Mouse (Mus musculus) retina, postnatal 1 day (tissue): ENCODE results near the gene Zfp37.
"Not testable (repeated sequence)": the region's sequence is repeated elsewhere in the genome, so short reads cannot be mapped to it uniquely, and the experiment has no call there.

Experiments
- DNase-seq: peaks from one replicate; pipeline ENCODE4 v3.0.0-alpha.2; 2012

Zfp37 gene

GRCm38 (mm10) chr4:62230769-62231168 is at the start of gene Zfp37:
TSS of gene Zfp37 (minus strand) at chr4:62231047.
- peak; percentile 20 for DNase-seq

- DNase-seq, result peak; percentile 16
These were observed 47.2 kb upstream of the Zfp37 start for GRCm38 (mm10) chr4:62278081-62278480.

- DNase-seq, result no peak
These were observed 46.4 kb upstream of the Zfp37 start for GRCm38 (mm10) chr4:62277222-62277621.

GRCm38 (mm10) chr4:62276642-62277041 is 45.8 kb upstream of the Zfp37 start:
- DNase-seq, result no peak

GRCm38 (mm10) chr4:62274841-62275536 is 44.1 kb upstream of the Zfp37 start:
- peak; percentile 87 for DNase-seq

GRCm38 (mm10) chr4:62273916-62274315 is 43.1 kb upstream of the Zfp37 start:
- no peak for DNase-seq

- DNase-seq, result no peak
These were observed 41.8 kb upstream of the Zfp37 start for GRCm38 (mm10) chr4:62272696-62273095.

- no peak for DNase-seq
These were observed 36.3 kb upstream of the Zfp37 start for GRCm38 (mm10) chr4:62267101-62267500.

GRCm38 (mm10) chr4:62266016-62266415 is 35.2 kb upstream of the Zfp37 start:
- DNase-seq, result not testable (repeated sequence)

- DNase-seq, result no peak
These were observed 34.4 kb upstream of the Zfp37 start for GRCm38 (mm10) chr4:62265154-62265836.

GRCm38 (mm10) chr4:62263133-62263844 is 32.4 kb upstream of the Zfp37 start:
- DNase-seq, result peak; percentile 68

GRCm38 (mm10) chr4:62262276-62262675 is 31.4 kb upstream of the Zfp37 start, which contains the start of gene Slc31a2:
TSS of gene Slc31a2 (plus strand) at chr4:62262562.
- DNase-seq, result no peak

- peak; percentile 50 for DNase-seq
These were observed 26.1 kb upstream of the Zfp37 start for GRCm38 (mm10) chr4:62256931-62257330.

- DNase-seq, result no peak
These were observed 23.7 kb upstream of the Zfp37 start for GRCm38 (mm10) chr4:62254551-62254950.

- DNase-seq, result no peak
These were observed 20.9 kb upstream of the Zfp37 start for GRCm38 (mm10) chr4:62251776-62252175.

- DNase-seq, result peak; percentile 40
These were observed 20.2 kb upstream of the Zfp37 start for GRCm38 (mm10) chr4:62250896-62251544.

GRCm38 (mm10) chr4:62248328-62248727 is 17.5 kb upstream of the Zfp37 start:
- no peak for DNase-seq

- no peak for DNase-seq
These were observed 9.7 kb upstream of the Zfp37 start for GRCm38 (mm10) chr4:62240586-62240985.

- no peak for DNase-seq
These were observed 694 bp downstream of the Zfp37 start for GRCm38 (mm10) chr4:62230153-62230552.

- DNase-seq, result peak; percentile 24
These were observed 1.4 kb downstream of the Zfp37 start for GRCm38 (mm10) chr4:62229448-62229847.

GRCm38 (mm10) chr4:62228391-62228790 is 2.5 kb downstream of the Zfp37 start:
- peak; percentile 43 for DNase-seq

GRCm38 (mm10) chr4:62213490-62213889 is 17.4 kb downstream of the Zfp37 start:
- DNase-seq, result no peak

- DNase-seq, result peak; percentile 33
These were observed 20.8 kb downstream of the Zfp37 start for GRCm38 (mm10) chr4:62210035-62210434.
